Mouse (Mus musculus) heart, embryonic 12.5 days (tissue): Measurements from ENCODE around the gene Ubtd1. TPM values are rescaled to one million over a fixed set of nuclear protein-coding genes. Genes with fewer than 3 reads are reported as not detected.

Source experiments
- polyA plus RNA-seq: library from polyadenylated mRNA; unstranded; fragments of >200 nt; fragmentation: Nextera tagmentation; extraction: Ambion mirVana; gene quantifications from 2 replicates; pipeline ENCODE4 v1.2.1, GENCODE M21; 2016

Gene Ubtd1
- polyA plus RNA-seq, 1 experiment from 2014 or later, result 13.8 TPM

Other genes with a start within 250 kb of the Ubtd1 start
- 0.04 and 0.13 TPM in 2 replicates for gene Slit1, start 238.1 kb upstream of the Ubtd1 start, polyA plus RNA-seq
- gene Arhgap19, start 179.7 kb upstream of the Ubtd1 start, polyA plus RNA-seq, result 17.8 and 19.5 TPM in 2 replicates
- gene Frat1, start 151.8 kb upstream of the Ubtd1 start, polyA plus RNA-seq, result 2.5 and 3.2 TPM in 2 replicates
- 3.6 TPM in 2 replicates for gene Frat2, start 133.6 kb upstream of the Ubtd1 start, polyA plus RNA-seq
- 16.9 TPM in 2 replicates for gene Rrp12, start 85.6 kb upstream of the Ubtd1 start, polyA plus RNA-seq
- 906 and 931 TPM in 2 replicates for gene Pgam1, start 69.8 kb upstream of the Ubtd1 start, polyA plus RNA-seq
- 49.2 and 52.2 TPM in 2 replicates for gene Exosc1, start 48.3 kb upstream of the Ubtd1 start, polyA plus RNA-seq
- gene Zdhhc16, start 48.3 kb upstream of the Ubtd1 start, polyA plus RNA-seq, result 55.2 and 58.1 TPM in 2 replicates
- 21.6 and 26.3 TPM in 2 replicates for gene Mms19, start 606 bp upstream of the Ubtd1 start, polyA plus RNA-seq
- not detected in 2 replicates for gene Ankrd2, start 54.2 kb downstream of the Ubtd1 start, polyA plus RNA-seq
- gene Hoga1, start 63.8 kb downstream of the Ubtd1 start, polyA plus RNA-seq, result 0.69 and 1.0 TPM in 2 replicates
- gene 4933411K16Rik, start 70.5 kb downstream of the Ubtd1 start, polyA plus RNA-seq, result not detected in 2 replicates
- gene Morn4, start 104.6 kb downstream of the Ubtd1 start, polyA plus RNA-seq, result 15.2 and 17.1 TPM in 2 replicates
- 22.0 TPM in 2 replicates for gene Pi4k2a, start 108.7 kb downstream of the Ubtd1 start, polyA plus RNA-seq
- 26.2 and 26.4 TPM in 2 replicates for gene Avpi1, start 147.3 kb downstream of the Ubtd1 start, polyA plus RNA-seq
- gene Marveld1, start 165.6 kb downstream of the Ubtd1 start, polyA plus RNA-seq, result 16.1 and 19.9 TPM in 2 replicates
- gene Zfyve27, start 182.2 kb downstream of the Ubtd1 start, polyA plus RNA-seq, result 27.2 and 27.7 TPM in 2 replicates
- gene Sfrp5, start 220.5 kb downstream of the Ubtd1 start, polyA plus RNA-seq, result 5.4 and 5.9 TPM in 2 replicates